Mouse (Mus musculus): Measurements from ENCODE around the gene Etl4. TPM values are rescaled to one million over a fixed set of nuclear protein-coding genes. Genes with fewer than 3 reads are reported as not detected.

The Etl4 gene
- polyA plus RNA-seq, 1 experiment from 2014 or later: 2.5 TPM

DNA sequence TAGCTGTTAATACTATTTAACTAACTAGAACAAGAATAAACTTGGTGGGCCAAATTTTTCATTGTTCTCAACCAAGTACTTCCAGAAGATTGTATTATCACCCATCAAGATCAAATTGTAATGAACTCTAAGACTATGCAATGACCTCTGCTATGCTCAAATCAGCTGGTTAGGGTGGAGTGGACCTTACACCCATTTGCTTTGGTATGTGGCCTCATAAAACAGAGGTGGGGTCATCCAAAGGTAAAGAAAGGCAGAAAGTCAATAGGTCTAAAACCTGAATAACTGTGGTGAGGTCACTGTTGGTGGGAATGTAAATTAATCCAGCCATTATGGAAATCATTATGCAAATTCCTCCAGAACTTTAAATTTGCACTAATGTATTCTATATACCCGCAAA lies 24.3 kb downstream of the Etl4 start:
- no peak overlapping the region for H3K9ac ChIP-seq (replicated peaks; ENCODE audit: low read length)
- H3K9me3 ChIP-seq (ENCODE audit: control insufficient read depth, low read length): no peaks in the 10 kb centered on the region
- no peak for ATAC-seq (ENCODE audit: low FRiP score, low TSS enrichment)
- H3K4me2 ChIP-seq (ENCODE audit: low read length): no peak overlapping the region
- H3K36me3 ChIP-seq (ENCODE audit: control insufficient read depth, insufficient read depth, low read length): no peaks in the 10 kb centered on the region
- H3K27me3 ChIP-seq (ENCODE audit: control insufficient read depth, insufficient read depth, low read length): no peaks in the 10 kb centered on the region
- 76% methylated on average over 1 of the region's 1 CpGs for WGBS
- no peak overlapping the region for H3K4me3 ChIP-seq (replicated peaks; ENCODE audit: low read depth, low read length)
- H3K27ac ChIP-seq (replicated peaks; ENCODE audit: low read depth, low read length): no peak overlapping the region
- no peaks in the 10 kb centered on the region for H3K4me1 ChIP-seq (ENCODE audit: control insufficient read depth, insufficient read depth, low read length)
- DNase-seq: no peak

DNA sequence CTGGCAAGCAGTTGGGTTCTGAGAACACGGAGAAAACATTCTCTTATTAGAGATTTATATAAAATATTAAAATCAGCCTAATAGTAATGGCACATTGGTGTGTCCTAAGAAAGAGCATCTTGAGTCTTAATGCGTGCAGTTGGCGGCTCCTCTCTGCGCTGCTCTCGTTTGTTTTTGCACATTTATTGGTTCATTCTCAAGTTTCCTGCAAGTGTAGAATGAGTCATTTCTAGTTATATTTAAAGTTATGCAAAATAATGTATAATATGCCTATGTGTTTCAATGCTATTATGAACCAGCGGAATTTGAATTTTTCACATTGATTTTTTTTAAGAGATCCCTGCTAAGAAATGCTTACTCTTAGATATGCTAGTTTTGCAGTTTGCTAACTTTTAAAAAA lies 35.6 kb downstream of the Etl4 start:
- H3K4me1 ChIP-seq (ENCODE audit: control insufficient read depth, insufficient read depth, low read length): no peaks in the 10 kb centered on the region
- H3K9ac ChIP-seq (replicated peaks; ENCODE audit: low read length): no peak overlapping the region
- no peaks in the 10 kb centered on the region for H3K27me3 ChIP-seq (ENCODE audit: control insufficient read depth, insufficient read depth, low read length)
- H3K9me3 ChIP-seq (ENCODE audit: control insufficient read depth, low read length): no peaks in the 10 kb centered on the region
- H3K4me2 ChIP-seq (ENCODE audit: low read length): no peak overlapping the region
- WGBS: 95% methylated on average over 6 of the region's 6 CpGs
- H3K27ac ChIP-seq (replicated peaks; ENCODE audit: low read depth, low read length): no peak overlapping the region
- no peak overlapping the region for H3K4me3 ChIP-seq (replicated peaks; ENCODE audit: low read depth, low read length)
- DNase-seq (no peak), ATAC-seq (ENCODE audit: low FRiP score, low TSS enrichment) (no peak)
- H3K36me3 ChIP-seq (ENCODE audit: control insufficient read depth, insufficient read depth, low read length): no peaks in the 10 kb centered on the region

DNA sequence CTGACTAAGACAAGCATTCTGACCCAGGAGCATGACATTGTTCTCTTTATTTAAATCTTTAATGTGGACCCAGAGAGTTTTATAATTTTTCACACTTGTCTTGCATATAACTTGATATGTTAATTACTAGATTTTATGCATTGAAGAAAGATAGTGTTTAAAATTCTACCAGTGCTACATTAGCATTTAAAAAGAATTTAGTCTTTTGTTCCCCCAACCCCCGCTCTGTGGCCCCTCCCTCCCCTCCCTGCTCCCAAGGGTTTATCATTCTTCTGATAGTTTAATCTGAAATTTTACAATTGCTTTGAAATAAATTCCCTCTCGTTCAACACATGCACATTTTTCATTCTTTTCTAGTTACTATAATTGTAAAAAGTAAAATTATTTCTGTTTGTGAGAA lies 43.4 kb downstream of the Etl4 start:
- H3K36me3 ChIP-seq (ENCODE audit: control insufficient read depth, insufficient read depth, low read length): no peaks in the 10 kb centered on the region
- H3K9ac ChIP-seq (replicated peaks; ENCODE audit: low read length): no peak overlapping the region
- H3K9me3 ChIP-seq (ENCODE audit: control insufficient read depth, low read length): no peaks in the 10 kb centered on the region
- H3K4me2 ChIP-seq (ENCODE audit: low read length): no peak overlapping the region
- H3K4me1 ChIP-seq (ENCODE audit: control insufficient read depth, insufficient read depth, low read length): no peaks in the 10 kb centered on the region
- ATAC-seq (ENCODE audit: low FRiP score, low TSS enrichment): no peak
- H3K27me3 ChIP-seq (ENCODE audit: control insufficient read depth, insufficient read depth, low read length): no peaks in the 10 kb centered on the region
- peak; percentile 8 for DNase-seq
- no peak overlapping the region for H3K27ac ChIP-seq (replicated peaks; ENCODE audit: low read depth, low read length)
- no peak overlapping the region for H3K4me3 ChIP-seq (replicated peaks; ENCODE audit: low read depth, low read length)
- 25% methylated on average over 2 of the region's 2 CpGs for WGBS

DNA sequence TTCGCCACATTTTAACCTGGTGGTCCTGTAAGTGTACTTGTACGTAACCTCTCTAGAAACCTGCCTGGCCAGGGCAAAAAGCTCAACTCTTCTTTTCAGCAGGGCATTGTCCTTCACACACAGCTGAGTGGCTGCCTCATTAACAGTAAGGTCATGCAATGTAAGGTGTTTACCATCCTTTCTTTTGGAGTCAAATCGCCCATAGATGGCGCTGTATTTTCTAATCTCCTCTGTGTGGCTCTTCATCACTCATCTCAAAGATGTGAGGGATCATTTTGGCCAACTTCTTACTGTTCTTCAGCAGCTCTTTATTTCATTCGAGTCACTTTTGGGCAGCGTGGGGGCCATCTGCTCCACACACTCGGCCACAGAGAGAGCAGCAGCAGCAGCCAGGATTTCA lies 56.9 kb downstream of the Etl4 start:
- Histone ChIP-seq H3K4me1 (ENCODE audit: control insufficient read depth, insufficient read depth, low read length) (no peaks in the 10 kb centered on the region), H3K4me2 (ENCODE audit: low read length) (no peak overlapping the region), H3K9me3 (ENCODE audit: control insufficient read depth, low read length) (no peaks in the 10 kb centered on the region), H3K36me3 (ENCODE audit: control insufficient read depth, insufficient read depth, low read length) (no peaks in the 10 kb centered on the region), H3K27ac (replicated peaks; ENCODE audit: low read depth, low read length) (no peak overlapping the region), H3K4me3 (replicated peaks; ENCODE audit: low read depth, low read length) (no peak overlapping the region), H3K9ac (replicated peaks; ENCODE audit: low read length) (no peak overlapping the region), H3K27me3 (ENCODE audit: control insufficient read depth, insufficient read depth, low read length) (no peaks in the 10 kb centered on the region)
- peak; percentile 16 for DNase-seq
- ATAC-seq (ENCODE audit: low FRiP score, low TSS enrichment): no peak
- 59% methylated on average over 7 of the region's 7 CpGs for WGBS

DNA sequence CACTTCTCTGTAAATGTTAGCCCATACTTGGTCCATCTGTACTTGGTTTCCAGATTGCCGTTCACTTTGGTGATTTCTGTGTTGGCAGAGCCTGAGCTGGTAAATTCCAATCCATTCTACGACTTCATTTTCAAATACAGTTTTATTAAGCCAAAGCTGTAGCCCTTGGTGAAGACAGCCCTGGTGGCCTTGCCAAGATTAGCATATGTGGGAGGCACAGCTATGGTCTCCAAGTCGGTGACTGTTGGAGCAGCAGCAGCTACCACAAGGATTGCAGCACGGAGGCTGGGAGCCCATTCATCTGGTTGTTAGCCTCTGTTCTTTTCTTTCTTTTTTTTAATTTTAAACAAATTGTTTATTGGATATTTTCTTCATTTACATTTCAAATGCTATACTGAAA lies 128.1 kb downstream of the Etl4 start:
- no peak overlapping the region for H3K27ac ChIP-seq (replicated peaks; ENCODE audit: low read depth, low read length)
- no peaks in the 10 kb centered on the region for H3K27me3 ChIP-seq (ENCODE audit: control insufficient read depth, insufficient read depth, low read length)
- H3K9ac ChIP-seq (replicated peaks; ENCODE audit: low read length): no peak overlapping the region
- no peaks in the 10 kb centered on the region for H3K9me3 ChIP-seq (ENCODE audit: control insufficient read depth, low read length)
- DNase-seq: no peak
- ATAC-seq (ENCODE audit: low FRiP score, low TSS enrichment): no peak
- no peaks in the 10 kb centered on the region for H3K4me1 ChIP-seq (ENCODE audit: control insufficient read depth, insufficient read depth, low read length)
- H3K4me3 ChIP-seq (replicated peaks; ENCODE audit: low read depth, low read length): no peak overlapping the region
- H3K36me3 ChIP-seq (ENCODE audit: control insufficient read depth, insufficient read depth, low read length): no peaks in the 10 kb centered on the region
- WGBS: 91% methylated on average over 4 of the region's 4 CpGs
- no peak overlapping the region for H3K4me2 ChIP-seq (ENCODE audit: low read length)

DNA sequence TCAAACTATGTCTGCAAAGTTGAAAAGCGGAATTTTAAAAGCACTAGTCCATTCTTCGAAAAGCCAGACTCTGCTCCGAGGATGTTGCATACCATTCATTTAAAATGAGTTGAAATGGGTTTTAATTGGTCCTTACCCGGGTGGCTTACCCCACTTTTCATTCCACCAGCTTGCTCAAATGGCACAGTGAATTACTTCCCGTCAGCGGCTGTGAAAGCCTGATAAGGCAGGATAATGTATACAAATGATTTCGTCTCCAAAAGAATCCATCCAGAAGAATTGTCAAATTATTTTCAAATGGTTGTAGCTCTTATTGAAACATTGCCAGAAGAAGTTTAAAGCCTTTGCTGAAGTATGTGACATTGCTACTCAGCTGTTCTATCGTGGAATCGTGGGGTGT lies 162.8 kb downstream of the Etl4 start:
- Histone ChIP-seq H3K36me3 (ENCODE audit: control insufficient read depth, insufficient read depth, low read length) (no peaks in the 10 kb centered on the region), H3K4me2 (ENCODE audit: low read length) (no peak overlapping the region), H3K4me1 (ENCODE audit: control insufficient read depth, insufficient read depth, low read length) (no peaks in the 10 kb centered on the region), H3K4me3 (replicated peaks; ENCODE audit: low read depth, low read length) (no peak overlapping the region), H3K9me3 (ENCODE audit: control insufficient read depth, low read length) (no peaks in the 10 kb centered on the region), H3K27me3 (ENCODE audit: control insufficient read depth, insufficient read depth, low read length) (no peaks in the 10 kb centered on the region), H3K27ac (replicated peaks; ENCODE audit: low read depth, low read length) (no peak overlapping the region), H3K9ac (replicated peaks; ENCODE audit: low read length) (no peak overlapping the region)
- ATAC-seq (ENCODE audit: low FRiP score, low TSS enrichment) (no peak), DNase-seq (peak; percentile 14)
- WGBS: 66% methylated on average over 9 of the region's 9 CpGs

DNA sequence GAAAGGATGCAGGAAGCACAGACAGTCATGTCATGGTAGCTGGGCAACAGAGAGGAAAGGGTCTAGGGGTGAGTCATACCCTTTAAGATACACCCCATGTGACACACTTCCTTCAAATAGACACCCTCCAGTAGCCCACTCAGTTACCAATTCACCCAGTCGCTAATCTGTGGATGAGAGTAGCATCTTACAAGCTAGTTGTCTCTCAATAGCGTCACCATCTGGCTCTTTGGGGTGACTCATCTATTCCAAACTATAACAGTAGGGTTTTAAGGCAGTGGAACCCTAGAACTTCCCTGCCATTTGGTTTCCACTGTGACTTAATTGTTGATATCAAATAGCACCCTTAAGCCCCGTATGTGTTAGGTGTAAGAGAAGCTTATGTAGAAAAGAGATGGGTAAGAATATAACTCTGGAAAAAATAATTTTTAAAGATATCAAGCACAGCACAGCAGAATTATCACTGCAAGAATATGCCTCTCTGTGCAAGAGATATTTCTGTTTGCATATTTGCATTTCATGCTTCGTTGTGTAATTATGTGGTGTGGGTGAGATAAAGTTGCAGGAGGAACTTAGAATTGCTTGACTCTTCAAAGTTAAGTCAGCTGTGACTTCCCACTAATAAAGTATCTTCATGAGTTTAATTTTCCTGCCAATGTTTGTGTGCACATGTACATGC lies 166.7 kb downstream of the Etl4 start:
- no peaks in the 10 kb centered on the region for H3K4me1 ChIP-seq (ENCODE audit: control insufficient read depth, insufficient read depth, low read length)
- H3K27me3 ChIP-seq (ENCODE audit: control insufficient read depth, insufficient read depth, low read length): no peaks in the 10 kb centered on the region
- H3K4me3 ChIP-seq (replicated peaks; ENCODE audit: low read depth, low read length): no peak overlapping the region
- WGBS: 88% methylated on average over 4 of the region's 4 CpGs
- no peak overlapping the region for H3K9ac ChIP-seq (replicated peaks; ENCODE audit: low read length)
- H3K9me3 ChIP-seq (ENCODE audit: control insufficient read depth, low read length): no peaks in the 10 kb centered on the region
- DNase-seq: no peak
- no peak overlapping the region for H3K27ac ChIP-seq (replicated peaks; ENCODE audit: low read depth, low read length)
- no peak for ATAC-seq (ENCODE audit: low FRiP score, low TSS enrichment)
- H3K4me2 ChIP-seq (ENCODE audit: low read length): no peak overlapping the region
- H3K36me3 ChIP-seq (ENCODE audit: control insufficient read depth, insufficient read depth, low read length): no peaks in the 10 kb centered on the region

DNA sequence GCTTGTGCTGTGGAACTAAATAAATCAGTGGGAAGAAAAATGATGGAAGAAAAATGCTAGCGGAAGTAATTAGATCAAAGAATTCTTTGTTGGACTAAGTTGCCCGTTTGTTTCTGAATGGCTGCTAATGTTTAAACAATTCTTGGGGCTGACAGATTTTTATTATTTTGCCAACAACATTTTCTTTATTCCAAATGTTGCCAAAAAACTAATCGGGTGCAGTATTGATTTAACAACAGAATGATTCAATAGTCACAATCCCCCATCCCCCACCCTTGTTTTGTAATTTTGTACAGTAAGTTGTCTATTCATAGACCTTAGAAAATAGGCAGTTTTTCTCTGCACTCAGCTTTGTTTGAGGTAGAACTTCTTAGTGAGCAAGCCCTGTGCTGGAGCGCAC lies 175.2 kb downstream of the Etl4 start:
- Histone ChIP-seq H3K9ac (replicated peaks; ENCODE audit: low read length) (no peak overlapping the region), H3K36me3 (ENCODE audit: control insufficient read depth, insufficient read depth, low read length) (no peaks in the 10 kb centered on the region), H3K4me1 (ENCODE audit: control insufficient read depth, insufficient read depth, low read length) (no peaks in the 10 kb centered on the region), H3K27me3 (ENCODE audit: control insufficient read depth, insufficient read depth, low read length) (no peaks in the 10 kb centered on the region), H3K4me2 (ENCODE audit: low read length) (no peak overlapping the region), H3K4me3 (replicated peaks; ENCODE audit: low read depth, low read length) (no peak overlapping the region), H3K27ac (replicated peaks; ENCODE audit: low read depth, low read length) (no peak overlapping the region), H3K9me3 (ENCODE audit: control insufficient read depth, low read length) (no peaks in the 10 kb centered on the region)
- WGBS: 88% methylated on average over 4 of the region's 4 CpGs
- ATAC-seq (ENCODE audit: low FRiP score, low TSS enrichment) (no peak), DNase-seq (no peak)

DNA sequence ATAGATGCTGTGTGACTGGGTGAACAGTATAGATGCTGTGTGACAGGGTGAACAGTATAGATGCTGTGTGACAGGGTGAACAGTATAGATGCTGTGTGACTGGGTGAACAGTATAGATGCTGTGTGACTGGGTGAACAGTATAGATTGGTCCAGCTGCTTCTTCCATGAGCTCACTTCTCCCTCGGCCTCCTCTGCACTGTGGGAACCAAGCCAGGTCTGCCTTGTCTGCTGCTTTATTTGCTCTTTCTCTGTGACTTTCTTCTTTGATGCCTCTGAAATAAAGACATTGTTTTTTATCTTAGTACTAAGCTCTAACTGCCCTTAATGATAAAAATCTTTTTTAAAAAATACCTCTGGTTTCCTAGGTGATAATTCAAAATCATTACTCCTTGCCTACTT lies 195.9 kb downstream of the Etl4 start:
- ATAC-seq (ENCODE audit: low FRiP score, low TSS enrichment): no peak
- no peak for DNase-seq
- WGBS: 81% methylated on average over 1 of the region's 1 CpGs
- H3K4me1 ChIP-seq (ENCODE audit: control insufficient read depth, insufficient read depth, low read length): no peaks in the 10 kb centered on the region
- no peaks in the 10 kb centered on the region for H3K9me3 ChIP-seq (ENCODE audit: control insufficient read depth, low read length)
- H3K27ac ChIP-seq (replicated peaks; ENCODE audit: low read depth, low read length): no peak overlapping the region
- H3K27me3 ChIP-seq (ENCODE audit: control insufficient read depth, insufficient read depth, low read length): no peaks in the 10 kb centered on the region
- H3K4me2 ChIP-seq (ENCODE audit: low read length): no peak overlapping the region
- H3K36me3 ChIP-seq (ENCODE audit: control insufficient read depth, insufficient read depth, low read length): no peaks in the 10 kb centered on the region
- no peak overlapping the region for H3K4me3 ChIP-seq (replicated peaks; ENCODE audit: low read depth, low read length)
- H3K9ac ChIP-seq (replicated peaks; ENCODE audit: low read length): no peak overlapping the region

Data from midbrain, embryonic 14.5 days (tissue).